Comparison of ENCODE assay signal across 13 mouse cellular contexts in the genomic region with DNA sequence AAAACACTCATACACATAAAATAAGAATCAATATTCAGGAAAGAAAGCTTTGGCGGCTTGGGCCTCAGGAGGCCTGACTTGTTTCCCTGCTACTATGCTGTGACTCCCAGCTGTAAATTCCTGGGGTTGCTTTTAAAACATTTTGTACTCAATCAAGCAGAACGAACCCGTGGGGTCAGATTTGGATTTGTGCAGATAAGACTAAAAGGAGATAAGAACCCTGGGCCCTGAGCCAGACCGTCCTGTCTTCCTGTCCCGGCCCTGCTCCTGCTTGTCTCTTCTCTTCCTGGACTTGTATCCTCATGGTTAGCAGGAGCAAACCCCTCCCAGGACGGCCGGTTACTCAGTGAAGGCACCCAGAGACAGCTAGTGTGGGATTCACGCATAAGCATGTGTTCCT. TPM values are rescaled to one million over a fixed set of nuclear protein-coding genes. Genes with fewer than 3 reads are reported as not detected.
DNase-seq lines count a peak whose midpoint lies in the region; ATAC-seq and TF ChIP-seq lines count a peak whose summit lies in the region.
"Had no signal": no experiment of that assay in that cellular context is flagged by ENCODE, and none has a peak within 500 bp of the region (broad histone marks: within the 10 kb centered on the region; RNA-seq: fewer than 3 reads in every experiment).

No protein-coding gene starts in this region.

- no peaks in the 10 kb centered on the region for H3K36me3 ChIP-seq in heart, embryonic 11.5 days (ENCODE audit: control insufficient read depth, insufficient read depth, low read length)
- H3K36me3 ChIP-seq in kidney, adult 2 months (ENCODE audit: control insufficient read depth, insufficient read depth, low read length), result no peaks in the 10 kb centered on the region
- H3K36me3 ChIP-seq in limb, embryonic 14.5 days (ENCODE audit: control insufficient read depth, insufficient read depth, low read length), result no peaks in the 10 kb centered on the region
- H3K36me3 ChIP-seq in hindbrain, embryonic 11.5 days (ENCODE audit: control insufficient read depth, insufficient read depth, low read length), result no peaks in the 10 kb centered on the region
- H3K36me3 ChIP-seq: hindbrain, embryonic 12.5 days; midbrain, embryonic 10.5 days had no signal

- no peak for TF ChIP-seq CTCF in kidney, adult 2 months (conservative IDR thresholded peaks at IDR 0.05; ENCODE audit: insufficient read depth, insufficient read length, low read depth, low read length)

- no peak overlapping the region for H3K4me3 ChIP-seq in heart, embryonic 11.5 days (ENCODE audit: low read depth, low read length)
- no peak overlapping the region for H3K4me3 ChIP-seq in kidney, adult 2 months (ENCODE audit: insufficient read depth, low read depth, low read length)
- no peak overlapping the region for H3K4me3 ChIP-seq in limb, embryonic 14.5 days (replicated peaks; ENCODE audit: low read length)
- no peak overlapping the region for H3K4me3 ChIP-seq in hindbrain, embryonic 11.5 days (ENCODE audit: low read depth, low read length)
- H3K4me3 ChIP-seq: hindbrain, embryonic 12.5 days; midbrain, embryonic 10.5 days had no signal

- no peak for TF ChIP-seq POLR2A in kidney, adult 2 months (IDR thresholded peaks at IDR 0.05; ENCODE audit: low read depth, low read length)
- no peak for TF ChIP-seq POLR2A in limb, embryonic 14.5 days (IDR thresholded peaks at IDR 0.05; ENCODE audit: borderline replicate concordance, extremely low read depth, insufficient read depth, insufficient read length)

- 0 out of 2 replicates have a peak, but pooled peaks cover 2% of the 10 kb centered on the region for H3K4me1 ChIP-seq in heart, embryonic 11.5 days (ENCODE audit: control insufficient read depth, insufficient read depth, low read length)
- H3K4me1 ChIP-seq in kidney, adult 2 months (ENCODE audit: control insufficient read depth, insufficient read depth, low read length), result no peaks in the 10 kb centered on the region
- H3K4me1 ChIP-seq in limb, embryonic 14.5 days (ENCODE audit: control insufficient read depth, insufficient read depth, low read length), result no peaks in the 10 kb centered on the region
- H3K4me1 ChIP-seq in hindbrain, embryonic 11.5 days (replicated peaks; ENCODE audit: control insufficient read depth, insufficient read depth, low read length), result no peaks in the 10 kb centered on the region
- H3K4me1 ChIP-seq: hindbrain, embryonic 12.5 days had no signal

- 27% methylated on average over 8 of the region's 8 CpGs for WGBS in heart, embryonic 11.5 days (ENCODE audit: insufficient replicate concordance)
- WGBS in kidney, adult 2 months, result 39% methylated on average over 8 of the region's 8 CpGs
- 50% methylated on average over 8 of the region's 8 CpGs for WGBS in limb, embryonic 14.5 days
- WGBS in hindbrain, embryonic 11.5 days, result 73% methylated on average over 8 of the region's 8 CpGs

- H3K4me2 ChIP-seq in heart, embryonic 11.5 days, result no peak overlapping the region
- no peak overlapping the region for H3K4me2 ChIP-seq in limb, embryonic 14.5 days (replicated peaks; ENCODE audit: low read depth, low read length, severe bottlenecking)
- H3K4me2 ChIP-seq in hindbrain, embryonic 11.5 days (replicated peaks; ENCODE audit: low read depth, low read length), result no peak overlapping the region
- H3K4me2 ChIP-seq: hindbrain, embryonic 12.5 days had no signal

- no peak for ATAC-seq in heart, embryonic 11.5 days (replicated peaks; ENCODE audit: insufficient number of reproducible peaks, low FRiP score, low TSS enrichment)
- ATAC-seq in limb, embryonic 14.5 days (ENCODE audit: low FRiP score, low read depth), result no peak
- ATAC-seq in hindbrain, embryonic 11.5 days (ENCODE audit: low FRiP score), result no peak

- H3K27me3 ChIP-seq in heart, embryonic 11.5 days (ENCODE audit: control insufficient read depth, insufficient read depth, low read length), result no peaks in the 10 kb centered on the region
- no peaks in the 10 kb centered on the region for H3K27me3 ChIP-seq in kidney, adult 2 months (replicated peaks; ENCODE audit: control insufficient read depth, insufficient read depth, low read length)
- H3K27me3 ChIP-seq in limb, embryonic 14.5 days (ENCODE audit: control insufficient read depth, insufficient read depth, low read length), result no peaks in the 10 kb centered on the region
- H3K27me3 ChIP-seq in hindbrain, embryonic 11.5 days (ENCODE audit: control insufficient read depth, insufficient read depth, low read length), result no peaks in the 10 kb centered on the region
- H3K27me3 ChIP-seq: hindbrain, embryonic 12.5 days had no signal

- no peak overlapping the region for H3K9ac ChIP-seq in heart, embryonic 11.5 days (ENCODE audit: low read depth, low read length)
- H3K9ac ChIP-seq in limb, embryonic 14.5 days (ENCODE audit: low read depth, low read length, severe bottlenecking), result no peak overlapping the region
- H3K9ac ChIP-seq in hindbrain, embryonic 11.5 days (ENCODE audit: low read depth, low read length), result no peak overlapping the region
- H3K9ac ChIP-seq: hindbrain, embryonic 12.5 days; liver, embryonic 14.5 days had no signal

- peak; percentile 48 for DNase-seq in heart, adult 18-20 months
- peak; percentile 53 for DNase-seq in ovary, adult 18-20 months (ENCODE audit: low spot score)
- no peak for DNase-seq in ovary, postnatal 10 days (ENCODE audit: low spot score)
- peak; percentile 77 for DNase-seq in kidney, adult 2 months
- DNase-seq in limb, embryonic 14.5 days (ENCODE audit: low spot score), result peak; percentile 51
- no peak for DNase-seq in hindbrain, embryonic 11.5 days (ENCODE audit: low spot score)
- DNase-seq in B cell, adult 2 months, result no peak
- DNase-seq: cerebellum, adult 8-10 months had no signal

- no peak overlapping the region for H3K27ac ChIP-seq in heart, embryonic 11.5 days (ENCODE audit: low read depth, low read length)
- H3K27ac ChIP-seq in kidney, adult 2 months (ENCODE audit: insufficient read depth, low read depth, low read length), result no peak overlapping the region
- no peak overlapping the region for H3K27ac ChIP-seq in limb, embryonic 14.5 days (replicated peaks; ENCODE audit: low read depth, low read length)
- no peak overlapping the region for H3K27ac ChIP-seq in hindbrain, embryonic 11.5 days (ENCODE audit: low read depth, low read length)
- H3K27ac ChIP-seq: hindbrain, embryonic 12.5 days; liver, embryonic 14.5 days; midbrain, embryonic 10.5 days; stomach, postnatal 0 days had no signal

- H3K9me3 ChIP-seq in heart, embryonic 11.5 days (replicated peaks; ENCODE audit: control insufficient read depth, low read length), result no peaks in the 10 kb centered on the region
- H3K9me3 ChIP-seq in limb, embryonic 14.5 days (ENCODE audit: control insufficient read depth, low read length), result no peaks in the 10 kb centered on the region
- no peaks in the 10 kb centered on the region for H3K9me3 ChIP-seq in hindbrain, embryonic 11.5 days (ENCODE audit: control insufficient read depth, low read length)
- H3K9me3 ChIP-seq: hindbrain, embryonic 12.5 days; midbrain, embryonic 10.5 days had no signal

RNA-seq across cellular contexts. Expression of a gene that starts 41.1 kb away (rescaled TPM):
- 10 to 100 TPM in 1 of 2 experiments, 1 to 10 TPM in 1; 9.8 to 12.5 TPM for total RNA-seq in heart, adult 18-20 months (2021)
- polyA plus RNA-seq in heart, embryonic 11.5 days (2014; fragmentation: Nextera tagmentation; extraction: Ambion mirVana), result 3.0 and 4.2 TPM in 2 replicates
- 4.4 and 5.4 TPM in 2 replicates for polyA plus RNA-seq in kidney, adult 2 months (2012; rRNA removed)
- polyA plus RNA-seq in limb, embryonic 14.5 days (2012; rRNA removed), result 4.8 and 6.1 TPM in 2 replicates
- polyA plus RNA-seq in limb, embryonic 14.5 days (2014; fragmentation: Nextera tagmentation; extraction: Ambion mirVana), result 3.0 and 4.1 TPM in 2 replicates
- polyA plus RNA-seq in hindbrain, embryonic 11.5 days (2014; fragmentation: Nextera tagmentation; extraction: Ambion mirVana), result 18.8 and 27.7 TPM in 2 replicates

Comparison
In these comparisons a context has a peak if more than half of its experiments do, and no peak if none do; other contexts are left out.
1. DNase-seq: peak in heart, adult 18-20 months (2 of 2), ovary, adult 18-20 months (single experiment), kidney, adult 2 months (single experiment) and limb, embryonic 14.5 days (single experiment); none in ovary, postnatal 10 days (single experiment), hindbrain, embryonic 11.5 days (single experiment) and B cell, adult 2 months (0 of 2).